Mouse (Mus musculus) spleen, postnatal 0 days (tissue): ENCODE data around the gene Gxylt1. TPM values are rescaled to one million over a fixed set of nuclear protein-coding genes. Genes with fewer than 3 reads are reported as not detected.

Experiments used
- polyA plus RNA-seq: library from polyadenylated mRNA; unstranded; fragments of >200 nt; fragmentation: Nextera tagmentation; extraction: Ambion mirVana; gene quantifications from 2 replicates; pipeline ENCODE4 v1.2.1, GENCODE M21; 2015

Gxylt1 gene
- polyA plus RNA-seq = 4.3 and 5.2 TPM in 2 replicates

DNA sequence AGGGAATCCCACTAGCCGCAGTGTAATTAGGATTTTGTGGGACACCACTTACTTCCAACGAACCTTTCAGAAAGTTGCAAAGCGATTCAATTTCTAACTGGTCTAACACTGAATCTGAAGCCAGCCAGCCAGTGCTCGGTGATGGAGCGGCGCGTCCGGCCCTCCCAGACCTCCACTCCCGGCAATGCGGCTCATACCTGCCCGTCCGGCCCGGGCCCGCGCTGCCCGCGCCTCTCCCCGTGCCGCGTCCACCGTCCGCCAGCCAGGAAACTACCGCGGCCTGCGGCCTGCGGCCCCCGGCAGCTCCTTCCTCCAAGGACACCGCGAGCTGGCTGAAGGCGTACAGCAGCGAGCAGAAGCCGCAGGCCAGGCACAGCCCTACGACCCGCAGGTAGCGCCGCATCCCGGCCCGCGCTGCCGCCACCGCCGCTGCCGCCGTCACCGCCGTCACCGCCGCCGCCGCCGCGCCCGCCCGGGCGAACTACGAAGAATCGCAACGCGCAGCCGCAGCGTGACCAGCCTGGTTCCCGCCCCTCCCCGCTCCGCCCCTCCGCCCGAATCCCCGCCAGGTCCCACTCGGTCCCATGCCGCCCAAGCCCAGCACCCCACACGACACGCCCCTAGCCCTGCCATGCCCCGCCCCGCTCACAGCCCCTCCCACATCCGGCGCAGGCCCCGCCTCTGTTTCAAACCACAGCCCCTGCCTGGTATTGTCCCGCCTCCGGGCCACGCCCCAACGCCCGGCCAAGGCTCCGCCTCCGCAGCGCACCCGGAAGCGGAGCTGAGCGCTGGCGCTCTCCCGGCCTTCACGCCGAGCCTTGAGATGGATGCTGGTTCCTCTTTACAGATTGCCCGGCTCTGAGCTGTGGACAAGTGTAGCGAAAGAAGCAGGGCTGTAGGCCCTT lies at the start of gene Gxylt1:
Gene Gxylt1, minus strand, starts transcription at position 501 of the 905 bp plus-strand sequence.

Other genes with a start within 250 kb of the Gxylt1 start
- 30.9 and 37.3 TPM in 2 replicates for gene Yaf2, start 61.8 kb upstream of the Gxylt1 start, polyA plus RNA-seq
- 83.3 and 101 TPM in 2 replicates for gene Zcrb1, start 123.2 kb upstream of the Gxylt1 start, polyA plus RNA-seq
- 17.6 and 20.6 TPM in 2 replicates for gene Pphln1, start 123.2 kb upstream of the Gxylt1 start, polyA plus RNA-seq